Mouse (Mus musculus): Measurements from ENCODE around the gene Lpar2.

- TF ChIP-seq CTCF (conservative IDR thresholded peaks at IDR 0.05 in 1 of 2, IDR thresholded peaks at IDR 0.05 in 1 of 2; ENCODE audit: low read depth in 2 of 2, low read length in 2 of 2) (no peak), IRF4 (IDR thresholded peaks at IDR 0.05; ENCODE audit: low read depth, low read length) (no peak), KAT2A (IDR thresholded peaks at IDR 0.05; ENCODE audit: insufficient replicate concordance, low read length) (no peak), MAFK (IDR thresholded peaks at IDR 0.05; ENCODE audit: insufficient replicate concordance, low read length) (no peak), TBP (conservative IDR thresholded peaks at IDR 0.05; ENCODE audit: low read depth, low read length) (no peak), MAX (IDR thresholded peaks at IDR 0.05; ENCODE audit: low read length) (no peak), POLR2A (IDR thresholded peaks at IDR 0.05; ENCODE audit: low read depth, low read length) (no peak)
These were observed 20.0 kb upstream of the Lpar2 start for GRCm38 (mm10) chr8:69802216-69802615.
